Mouse (Mus musculus) liver, embryonic 14.5 days (tissue): ENCODE measurements around the gene Gm49403. TPM values are rescaled to one million over a fixed set of nuclear protein-coding genes. Genes with fewer than 3 reads are reported as not detected.
"Not testable (repeated sequence)": the region's sequence is repeated elsewhere in the genome, so short reads cannot be mapped to it uniquely, and the experiment has no call there.

ENCODE experiments used
- ATAC-seq: fragments of 200-750 bp; cut with Nextera tagmentation; 2 replicates; pipeline ENCODE4 v1.8.0; 2017; ENCODE audit warnings: moderate number of reproducible peaks, mild to moderate bottlenecking, moderate library complexity; ENCODE audit not compliant: insufficient read depth
- DNase-seq, 3 experiments: peaks; one replicate each; pipeline ENCODE4 v3.0.0-alpha.2; 2012 to 2013; ENCODE audit warnings: low read depth in 3 of 3, low spot score in 3 of 3
- H3K27ac ChIP-seq: fragments of 300-500 bp; sonication (generic); 2 replicates; pipeline ENCODE4 v1.5.1; 2014; ENCODE audit warnings: moderate library complexity, mild to moderate bottlenecking, control low read depth, inconsistent platforms
- H3K27me3 ChIP-seq: fragments of 300-500 bp; sonication (generic); 2 replicates; pipeline ENCODE4 v1.6.1; 2014; ENCODE audit warnings: mild to moderate bottlenecking, low read length, moderate library complexity; ENCODE audit not compliant: control insufficient read depth, insufficient read depth
- H3K36me3 ChIP-seq: fragments of 300-500 bp; sonication (generic); replicated peaks from 2 replicates; pipeline ENCODE4 v1.6.1; 2014; ENCODE audit warnings: low read depth; ENCODE audit not compliant: control insufficient read depth, insufficient read depth
- H3K4me1 ChIP-seq, 2 experiments: fragments of 200-500 bp in 1 of 2; fragments of 300-500 bp in 1 of 2; sonication (generic) in 1 of 2; replicated peaks; 2 replicates each; pipeline ENCODE4 v1.6.1; 2012 to 2014; ENCODE audit warnings: antibody characterized with exemption in 1 of 2, inconsistent platforms in 1 of 2, low read length in 1 of 2; ENCODE audit not compliant: control insufficient read depth in 2 of 2, insufficient read depth in 2 of 2
- H3K4me2 ChIP-seq: fragments of 300-500 bp; sonication (generic); 2 replicates; pipeline ENCODE4 v1.6.1; 2014; ENCODE audit warnings: low read depth, mild to moderate bottlenecking, control low read depth, moderate library complexity
- H3K4me3 ChIP-seq, 2 experiments: fragments of 200-500 bp in 1 of 2; fragments of 300-500 bp in 1 of 2; sonication (generic) in 1 of 2; 2 replicates each; pipeline ENCODE4 v1.5.1; 2012 to 2014; ENCODE audit warnings: low read depth in 2 of 2, low read length in 2 of 2, mild to moderate bottlenecking in 2 of 2, control low read depth in 1 of 2, inconsistent platforms in 1 of 2, moderate library complexity in 1 of 2; ENCODE audit not compliant: insufficient read depth in 1 of 2
- H3K9ac ChIP-seq: fragments of 300-500 bp; sonication (generic); replicated peaks from 2 replicates; pipeline ENCODE4 v1.6.1; 2014; ENCODE audit warnings: mild to moderate bottlenecking, control low read depth, moderate library complexity
- H3K9me3 ChIP-seq: fragments of 300-500 bp; sonication (generic); 2 replicates; pipeline ENCODE4 v1.6.1; 2016; ENCODE audit warnings: low read length, mixed read lengths; ENCODE audit not compliant: control insufficient read depth
- CTCF ChIP-seq: IDR thresholded peaks from 2 replicates; pipeline ENCODE4 v1.5.1; 2016; ENCODE audit warnings: antibody characterized with exemption, low read depth, control low read depth
- EP300 ChIP-seq: IDR thresholded peaks from 2 replicates; pipeline ENCODE4 v1.6.1; 2016; ENCODE audit warnings: antibody characterized with exemption, low read depth
- WGBS: fragments of 180-500 bp; shearing (Covaris S2); extraction: QIAGEN DNeasy Blood & Tissue Kit; methylation state at CpG from one replicate; pipeline ENCODE4 v1.1.7; 2014; ENCODE audit not compliant: insufficient replicate concordance; 5-methylcytosine and 5-hydroxymethylcytosine counted together
- polyA plus RNA-seq, 2 experiments: library from polyadenylated mRNA; depleted of rRNA in 1 of 2; stranded (reverse) in 1 of 2; unstranded in 1 of 2; fragments of >200 nt; fragmentation: Nextera tagmentation in 1 of 2; extraction: Ambion mirVana in 1 of 2; gene quantifications; 2 replicates each; pipeline versions ENCODE4 v1.2.1 to v1.2.3; 2012 to 2014

Gene Gm49403
- polyA plus RNA-seq, 2 experiments = not detected

GRCm38 (mm10) chr19:8853117-8853516 is 30.6 kb upstream of the Gm49403 start:
- H3K27me3 ChIP-seq = no peaks in the 10 kb centered on the region
- H3K9ac ChIP-seq = no peak overlapping the region
- H3K4me1 ChIP-seq = 0 out of 4 replicates have a peak, but pooled peaks cover 0 to 4% of the 10 kb centered on the region in 2 experiments
- DNase-seq = no peak
- no peak for ATAC-seq
- no peaks in the 10 kb centered on the region for H3K9me3 ChIP-seq
- no peak overlapping the region for H3K4me3 ChIP-seq
- H3K36me3 ChIP-seq = no peaks in the 10 kb centered on the region
- no peak for TF ChIP-seq CTCF
- no peak for TF ChIP-seq EP300
- WGBS = 73% methylated on average over 3 of the region's 3 CpGs
- no peak overlapping the region for H3K4me2 ChIP-seq
- H3K27ac ChIP-seq = no peak overlapping the region

DNA sequence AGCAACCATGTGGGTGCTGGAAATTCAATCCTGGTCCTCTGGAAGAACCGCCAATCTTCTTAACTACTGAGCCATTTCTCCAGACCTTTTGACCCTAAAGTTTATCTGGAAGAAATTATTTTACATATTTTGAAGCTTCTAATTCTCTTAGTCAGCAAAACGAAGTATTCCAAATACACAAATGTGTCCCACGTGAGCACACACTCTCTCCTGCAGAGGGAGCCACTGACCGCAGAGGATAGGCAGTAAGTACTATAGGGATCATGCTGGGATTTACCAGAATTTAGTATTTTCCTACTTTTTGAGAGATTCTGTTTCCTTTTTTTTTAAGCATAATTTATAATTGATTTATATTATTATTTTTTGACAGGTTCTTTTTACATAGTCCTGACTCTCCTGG is 26.0 kb upstream of the Gm49403 start:
- no peaks in the 10 kb centered on the region for H3K9me3 ChIP-seq
- H3K4me2 ChIP-seq = no peak overlapping the region
- no peak overlapping the region for H3K4me3 ChIP-seq
- no peak overlapping the region for H3K27ac ChIP-seq
- ATAC-seq (no peak), DNase-seq (no peak)
- no peaks in the 10 kb centered on the region for H3K4me1 ChIP-seq
- H3K27me3 ChIP-seq = no peaks in the 10 kb centered on the region
- no peaks in the 10 kb centered on the region for H3K36me3 ChIP-seq
- H3K9ac ChIP-seq = no peak overlapping the region
- TF ChIP-seq EP300 (no peak), CTCF (peak; percentile 78)
- 27% methylated on average over 4 of the region's 4 CpGs for WGBS

DNA sequence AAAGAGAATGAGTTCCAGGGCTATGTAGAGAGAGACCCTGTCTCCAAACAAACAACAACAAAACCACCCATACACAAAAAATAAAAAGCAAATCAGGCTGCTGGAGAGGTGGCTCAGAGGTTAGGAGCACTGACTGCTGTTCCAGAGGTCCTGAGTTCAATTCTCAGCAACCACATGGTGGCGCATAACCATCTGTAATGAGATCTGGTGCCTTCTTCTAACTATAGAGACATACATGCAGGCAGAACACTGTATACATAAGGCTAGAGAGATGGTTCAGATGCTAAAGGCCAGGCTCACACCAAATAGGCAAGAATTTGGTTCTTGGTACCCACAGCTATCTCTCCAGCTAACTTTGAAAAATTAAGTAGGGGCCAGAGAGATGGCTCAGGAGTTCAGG is 24.7 kb upstream of the Gm49403 start:
- 28% methylated on average over 1 of the region's 1 CpGs for WGBS
- no peak overlapping the region for H3K9ac ChIP-seq
- H3K27me3 ChIP-seq = no peaks in the 10 kb centered on the region
- no peaks in the 10 kb centered on the region for H3K36me3 ChIP-seq
- no peak overlapping the region for H3K4me3 ChIP-seq
- ATAC-seq (no peak), DNase-seq (no peak)
- H3K9me3 ChIP-seq = no peaks in the 10 kb centered on the region
- H3K4me2 ChIP-seq = no peak overlapping the region
- TF ChIP-seq EP300 (no peak), CTCF (peak; percentile 70)
- H3K4me1 ChIP-seq = no peaks in the 10 kb centered on the region
- no peak overlapping the region for H3K27ac ChIP-seq

GRCm38 (mm10) chr19:8864265-8864664 is 19.5 kb upstream of the Gm49403 start:
- Histone ChIP-seq H3K36me3 (no peaks in the 10 kb centered on the region), H3K9ac (no peak overlapping the region), H3K27ac (no peak overlapping the region), H3K27me3 (no peaks in the 10 kb centered on the region), H3K9me3 (no peaks in the 10 kb centered on the region), H3K4me1 (no peaks in the 10 kb centered on the region), H3K4me2 (no peak overlapping the region), H3K4me3 (no peak overlapping the region)
- DNase-seq = no peak
- 76% methylated on average over 6 of the region's 6 CpGs for whole genome bisulfite sequencing
- no peak for ATAC-seq
- TF ChIP-seq CTCF (no peak), EP300 (no peak)

DNA sequence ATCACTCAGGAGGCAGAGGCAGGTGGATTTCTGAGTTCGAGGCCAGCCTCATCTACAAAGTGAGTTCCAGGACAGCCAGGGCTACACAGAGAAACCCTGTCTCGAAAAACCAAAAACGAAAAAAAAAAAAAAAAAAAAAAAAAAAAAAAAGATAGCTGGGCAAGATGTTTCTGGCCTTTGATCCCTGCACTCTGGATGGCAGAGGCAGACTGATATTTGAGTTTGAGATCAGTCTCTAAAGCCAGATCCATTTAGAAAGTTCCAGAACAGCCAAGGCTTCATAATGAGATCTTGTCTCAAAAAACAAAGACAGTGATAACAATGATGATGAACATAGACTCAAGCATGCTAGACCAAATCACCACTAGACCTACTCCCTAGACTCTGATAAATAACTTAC is 13.3 kb upstream of the Gm49403 start:
- DNase-seq, H3K9me3 ChIP-seq, H3K27me3 ChIP-seq, ATAC-seq: not testable (repeated sequence)
- Histone ChIP-seq H3K9ac (peak overlapping the region; percentile 98), H3K4me3 (peak overlapping the region in 1 of 2 experiments; percentile 97; a peak in 2 of 4 replicates), H3K36me3 (peaks cover 20% of the 10 kb centered on the region), H3K4me1 (peaks cover 9 to 10% of the 10 kb centered on the region in 2 experiments), H3K4me2 (peak overlapping the region; percentile 70), H3K27ac (peak overlapping the region; percentile 75)
- WGBS = 48% methylated on average over 3 of the region's 3 CpGs
